Comparison of ENCODE assay signal across 15 mouse cellular contexts in the genomic region with DNA sequence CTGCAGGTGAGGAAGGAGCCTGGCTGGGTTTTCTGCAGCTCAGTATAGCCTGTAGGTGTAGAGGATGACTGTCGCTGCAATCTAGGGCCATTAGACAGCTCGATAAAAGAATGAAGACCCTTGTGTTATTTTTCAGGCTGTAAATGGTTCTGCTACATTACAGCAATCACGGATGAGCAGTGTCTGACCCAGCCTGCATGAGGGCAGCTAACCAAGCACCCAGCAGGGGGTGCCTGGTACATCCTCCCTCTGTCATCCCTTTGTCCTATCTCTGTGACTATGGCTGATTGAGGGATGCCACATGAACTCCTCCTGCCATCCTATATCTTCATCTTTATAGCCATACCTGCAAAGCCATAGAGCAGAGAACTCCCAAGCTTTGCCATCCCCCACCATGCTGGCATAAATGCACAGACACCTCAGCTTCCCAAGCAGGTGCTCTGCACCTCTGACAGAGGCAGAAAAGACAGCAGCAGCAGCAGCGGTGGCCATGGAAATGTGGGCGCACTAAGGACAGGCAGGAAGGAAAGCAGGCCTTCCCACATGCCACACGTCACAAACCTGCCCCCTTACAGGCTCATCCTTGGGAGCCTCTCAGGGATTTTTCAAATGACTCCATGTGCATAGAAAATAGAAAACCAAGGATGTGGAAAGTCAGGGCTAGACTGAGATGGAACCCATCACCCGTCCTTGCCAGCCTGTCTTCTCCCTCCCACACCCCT. TPM values are rescaled to one million over a fixed set of nuclear protein-coding genes. Genes with fewer than 3 reads are reported as not detected.
A peak's percentile ranks its signal among the peaks of the same experiment; 100 is the strongest.
DNase-seq lines count a peak whose midpoint lies in the region; ATAC-seq and TF ChIP-seq lines count a peak whose summit lies in the region.
"Had no signal": no experiment of that assay in that cellular context is flagged by ENCODE, and none has a peak within 500 bp of the region (broad histone marks: within the 10 kb centered on the region; RNA-seq: fewer than 3 reads in every experiment).

No protein-coding gene starts in this region.

- no peaks in the 10 kb centered on the region for H3K27me3 ChIP-seq in kidney, postnatal 0 days (ENCODE audit: insufficient read depth, low read length)
- peaks cover 2% of the 10 kb centered on the region; the same call in 1 of the 2 replicates for H3K27me3 ChIP-seq in hindbrain, embryonic 15.5 days
- H3K27me3 ChIP-seq in neural tube, embryonic 15.5 days (replicated peaks) = no peaks in the 10 kb centered on the region; the same call in 1 of the 2 replicates
- H3K27me3 ChIP-seq in limb, embryonic 10.5 days (ENCODE audit: low read depth, poor library complexity, severe bottlenecking) = peaks cover 55% of the 10 kb centered on the region

- intact Hi-C loops in gastrocnemius, adult 2 months (cut with DNase I) = no loop called here

- H3K4me2 ChIP-seq in kidney, postnatal 0 days (ENCODE audit: low read length) = no peak overlapping the region
- H3K4me2 ChIP-seq in hindbrain, embryonic 15.5 days = no peak overlapping the region
- no peak overlapping the region for H3K4me2 ChIP-seq in neural tube, embryonic 15.5 days
- H3K4me2 ChIP-seq: heart, embryonic 15.5 days had no signal

- no peak overlapping the region for H3K27ac ChIP-seq in kidney, postnatal 0 days
- H3K27ac ChIP-seq in hindbrain, embryonic 15.5 days (replicated peaks) = 0 out of 2 replicates have a peak overlapping the region, but pooled peaks have one; percentile 20
- H3K27ac ChIP-seq in neural tube, embryonic 15.5 days (replicated peaks) = peak overlapping the region; percentile 45; the same call in 1 of the 2 replicates
- H3K27ac ChIP-seq in limb, embryonic 10.5 days = no peak overlapping the region; the same call in 1 of the 2 replicates
- H3K27ac ChIP-seq in gastrocnemius, adult 2 months = no peak overlapping the region
- H3K27ac ChIP-seq: heart, embryonic 15.5 days had no signal

- no peak overlapping the region for H3K4me3 ChIP-seq in kidney, postnatal 0 days (replicated peaks; ENCODE audit: low read depth, low read length)
- H3K4me3 ChIP-seq in hindbrain, embryonic 15.5 days = no peak overlapping the region
- no peak overlapping the region for H3K4me3 ChIP-seq in neural tube, embryonic 15.5 days (replicated peaks)
- H3K4me3 ChIP-seq in limb, embryonic 10.5 days = no peak overlapping the region
- H3K4me3 ChIP-seq in gastrocnemius, adult 2 months = no peak overlapping the region
- H3K4me3 ChIP-seq: heart, embryonic 15.5 days; megakaryocyte, embryonic 14.5 days had no signal

- no peak for DNase-seq in kidney, postnatal 0 days (ENCODE audit: low spot score)
- DNase-seq in kidney, postnatal 4 days = no peak
- DNase-seq in right cerebral cortex, postnatal 36 days (ENCODE audit: low spot score in 2 of 2) = peak; percentile 40 to 79
- no peak for DNase-seq in right cerebral cortex, postnatal 14 days
- no peak for DNase-seq in limb, embryonic 10.5 days (ENCODE audit: low spot score)
- no peak for DNase-seq in gastrocnemius, adult 2 months
- DNase-seq: adrenal gland, postnatal 36 days; kidney, adult 9 months; layer of hippocampus, postnatal 36 days; thymus, postnatal 25 days had no signal

- H3K4me1 ChIP-seq in kidney, postnatal 0 days (replicated peaks; ENCODE audit: insufficient read depth, low read length) = no peaks in the 10 kb centered on the region
- peaks cover 41% of the 10 kb centered on the region for H3K4me1 ChIP-seq in hindbrain, embryonic 15.5 days (replicated peaks)
- H3K4me1 ChIP-seq in neural tube, embryonic 15.5 days = peaks cover 45% of the 10 kb centered on the region
- peaks cover 56% of the 10 kb centered on the region for H3K4me1 ChIP-seq in limb, embryonic 10.5 days
- H3K4me1 ChIP-seq: megakaryocyte, embryonic 14.5 days had no signal

- H3K9ac ChIP-seq in kidney, postnatal 0 days (ENCODE audit: low read depth, low read length) = no peak overlapping the region
- H3K9ac ChIP-seq in hindbrain, embryonic 15.5 days = no peak overlapping the region
- H3K9ac ChIP-seq in neural tube, embryonic 15.5 days (replicated peaks) = no peak overlapping the region
- H3K9ac ChIP-seq: heart, embryonic 15.5 days had no signal

- WGBS in kidney, postnatal 0 days = 52% methylated on average over 7 of the region's 7 CpGs
- 54% methylated on average over 7 of the region's 7 CpGs for WGBS in hindbrain, embryonic 15.5 days
- WGBS in neural tube, embryonic 15.5 days = 50% methylated on average over 7 of the region's 7 CpGs
- 59% methylated on average over 7 of the region's 7 CpGs for WGBS in limb, embryonic 10.5 days

- no peaks in the 10 kb centered on the region for H3K36me3 ChIP-seq in kidney, postnatal 0 days (ENCODE audit: insufficient read depth, low read length)
- no peaks in the 10 kb centered on the region for H3K36me3 ChIP-seq in hindbrain, embryonic 15.5 days
- H3K36me3 ChIP-seq in neural tube, embryonic 15.5 days = no peaks in the 10 kb centered on the region
- no peaks in the 10 kb centered on the region for H3K36me3 ChIP-seq in limb, embryonic 10.5 days
- H3K36me3 ChIP-seq: heart, embryonic 15.5 days had no signal

- H3K9me3 ChIP-seq in kidney, postnatal 0 days (replicated peaks; ENCODE audit: low read length) = no peaks in the 10 kb centered on the region
- H3K9me3 ChIP-seq in hindbrain, embryonic 15.5 days = no peaks in the 10 kb centered on the region
- H3K9me3 ChIP-seq in neural tube, embryonic 15.5 days (replicated peaks) = no peaks in the 10 kb centered on the region
- no peaks in the 10 kb centered on the region for H3K9me3 ChIP-seq in limb, embryonic 10.5 days (replicated peaks)
- H3K9me3 ChIP-seq: heart, embryonic 15.5 days had no signal

- ATAC-seq in kidney, postnatal 0 days (replicated peaks; ENCODE audit: low FRiP score, low read depth) = no peak
- ATAC-seq in hindbrain, embryonic 15.5 days (ENCODE audit: low FRiP score, low read depth) = no peak
- no peak for ATAC-seq in neural tube, embryonic 15.5 days (ENCODE audit: low FRiP score)

- TF ChIP-seq CTCF in kidney, postnatal 0 days (IDR thresholded peaks at IDR 0.05; ENCODE audit: low read depth) = 0 out of 2 replicates have a peak, but pooled peaks have one; percentile 6
- no peak for TF ChIP-seq CTCF in gastrocnemius, adult 2 months (IDR thresholded peaks at IDR 0.05)

RNA-seq across cellular contexts. Expression of a gene that starts 23.9 kb away (rescaled TPM):
- 12.2 and 13.2 TPM in 2 replicates for polyA plus RNA-seq in kidney, postnatal 0 days (2015; fragmentation: Nextera tagmentation; extraction: Ambion mirVana)
- 16.0 and 17.5 TPM in 2 replicates for polyA plus RNA-seq in hindbrain, embryonic 15.5 days (2015; fragmentation: Nextera tagmentation; extraction: Ambion mirVana)
- 20.6 and 21.5 TPM in 2 replicates for polyA plus RNA-seq in neural tube, embryonic 15.5 days (2015; fragmentation: Nextera tagmentation; extraction: Ambion mirVana)
- 45.3 and 59.9 TPM in 2 replicates for polyA plus RNA-seq in limb, embryonic 10.5 days (2016; fragmentation: Nextera tagmentation; extraction: Ambion mirVana)
- total RNA-seq in gastrocnemius, adult 2 months (2021) = under 1 TPM; 0.13 to 0.31 TPM
- polyA plus RNA-seq: liver, embryonic 16.5 days had no signal

RNA-seq across cellular contexts. Expression of a gene that starts 31.2 kb away (rescaled TPM):
- 0.09 and 0.13 TPM in 2 replicates for polyA plus RNA-seq in kidney, postnatal 0 days (2015; fragmentation: Nextera tagmentation; extraction: Ambion mirVana)
- polyA plus RNA-seq in hindbrain, embryonic 15.5 days (2015; fragmentation: Nextera tagmentation; extraction: Ambion mirVana) = 0.38 and 0.58 TPM in 2 replicates
- 0.13 and 0.15 TPM in 2 replicates for polyA plus RNA-seq in neural tube, embryonic 15.5 days (2015; fragmentation: Nextera tagmentation; extraction: Ambion mirVana)
- polyA plus RNA-seq in limb, embryonic 10.5 days (2016; fragmentation: Nextera tagmentation; extraction: Ambion mirVana) = 0.26 and 0.34 TPM in 2 replicates
- total RNA-seq in gastrocnemius, adult 2 months (2021) = not detected
- polyA plus RNA-seq: heart, embryonic 15.5 days; liver, embryonic 16.5 days had no signal

Comparison
In these comparisons a context has a peak if more than half of its experiments do, and no peak if none do; other contexts are left out.
1. DNase-seq: peak in right cerebral cortex, postnatal 36 days (2 of 2); none in kidney, postnatal 0 days (single experiment), kidney, postnatal 4 days (0 of 2), right cerebral cortex, postnatal 14 days (single experiment), limb, embryonic 10.5 days (single experiment) and gastrocnemius, adult 2 months (single experiment).
2. H3K27ac ChIP-seq: peak in hindbrain, embryonic 15.5 days (single experiment) and neural tube, embryonic 15.5 days (single experiment); none in kidney, postnatal 0 days (single experiment), limb, embryonic 10.5 days (single experiment) and gastrocnemius, adult 2 months (single experiment).